ENCODE assay signal across 22 mouse cellular contexts in genomic region chr13:35806165-35806564, GRCm38 (mm10).
DNase-seq lines count a peak whose midpoint lies in the region; ATAC-seq lines count a peak whose summit lies in the region.
"Had no signal": no experiment of that assay in that cellular context is flagged by ENCODE, and none has a peak within 500 bp of the region (broad histone marks: within the 10 kb centered on the region; RNA-seq: fewer than 3 reads in every experiment).

No protein-coding gene starts in this region.

- no peak for DNase-seq in embryonic facial prominence, embryonic 14.5 days (ENCODE audit: low spot score)
- DNase-seq in limb, embryonic 10.5 days (ENCODE audit: low spot score) = no peak
- no peak for DNase-seq in urinary bladder, postnatal 14 days (ENCODE audit: low spot score)
- no peak for DNase-seq in retina, postnatal 1 day
- DNase-seq in yolk sac, embryonic 10.5 days (ENCODE audit: low spot score) = no peak
- DNase-seq: adrenal gland, adult 8-10 months; cerebellum, adult 9-10 months; gastrocnemius, adult 2 months; kidney, postnatal 25 days; liver, postnatal 0 days; thymus, adult 2 months had no signal

- H3K9ac ChIP-seq in midbrain, embryonic 15.5 days = no peak overlapping the region
- no peak overlapping the region for H3K9ac ChIP-seq in midbrain, embryonic 13.5 days (replicated peaks)
- no peak overlapping the region for H3K9ac ChIP-seq in embryonic facial prominence, embryonic 14.5 days (ENCODE audit: low read depth, low read length)
- H3K9ac ChIP-seq: liver, postnatal 0 days; neural tube, embryonic 15.5 days; stomach, embryonic 15.5 days had no signal

- WGBS in midbrain, embryonic 15.5 days = 71% methylated on average over 7 of the region's 7 CpGs
- WGBS in midbrain, embryonic 13.5 days = 84% methylated on average over 7 of the region's 7 CpGs
- 43% methylated on average over 7 of the region's 7 CpGs for WGBS in embryonic facial prominence, embryonic 14.5 days
- 75% methylated on average over 7 of the region's 7 CpGs for WGBS in limb, embryonic 10.5 days

- H3K27ac ChIP-seq in midbrain, embryonic 15.5 days = no peak overlapping the region
- H3K27ac ChIP-seq in midbrain, embryonic 13.5 days = no peak overlapping the region
- peak overlapping the region; percentile 79 for H3K27ac ChIP-seq in embryonic facial prominence, embryonic 14.5 days (replicated peaks; ENCODE audit: low read depth, low read length)
- H3K27ac ChIP-seq in limb, embryonic 10.5 days = peak overlapping the region; percentile 81
- H3K27ac ChIP-seq: gastrocnemius, adult 2 months; left cerebral cortex, adult 2 months; midbrain, embryonic 10.5 days; neural tube, embryonic 15.5 days; stomach, embryonic 15.5 days had no signal

- no peaks in the 10 kb centered on the region for H3K27me3 ChIP-seq in midbrain, embryonic 15.5 days (replicated peaks)
- no peaks in the 10 kb centered on the region for H3K27me3 ChIP-seq in midbrain, embryonic 13.5 days
- no peaks in the 10 kb centered on the region for H3K27me3 ChIP-seq in embryonic facial prominence, embryonic 14.5 days (replicated peaks; ENCODE audit: control insufficient read depth, insufficient read depth, low read length)
- H3K27me3 ChIP-seq in limb, embryonic 10.5 days (ENCODE audit: low read depth, poor library complexity, severe bottlenecking) = no peaks in the 10 kb centered on the region
- H3K27me3 ChIP-seq: neural tube, embryonic 15.5 days; stomach, embryonic 15.5 days had no signal

- no peaks in the 10 kb centered on the region for H3K9me3 ChIP-seq in midbrain, embryonic 15.5 days
- H3K9me3 ChIP-seq in midbrain, embryonic 13.5 days = no peaks in the 10 kb centered on the region; the same call in 1 of the 2 replicates
- no peaks in the 10 kb centered on the region for H3K9me3 ChIP-seq in embryonic facial prominence, embryonic 14.5 days (ENCODE audit: control insufficient read depth, low read length)
- H3K9me3 ChIP-seq in limb, embryonic 10.5 days (replicated peaks) = no peaks in the 10 kb centered on the region
- H3K9me3 ChIP-seq: midbrain, embryonic 10.5 days; neural tube, embryonic 15.5 days; stomach, embryonic 15.5 days had no signal

- H3K4me1 ChIP-seq in midbrain, embryonic 15.5 days = no peaks in the 10 kb centered on the region
- peaks cover 6% of the 10 kb centered on the region; the same call in 1 of the 2 replicates for H3K4me1 ChIP-seq in midbrain, embryonic 13.5 days (replicated peaks)
- 0 out of 2 replicates have a peak, but pooled peaks cover 11% of the 10 kb centered on the region for H3K4me1 ChIP-seq in embryonic facial prominence, embryonic 14.5 days (ENCODE audit: control insufficient read depth, insufficient read depth, low read length)
- peaks cover 38% of the 10 kb centered on the region for H3K4me1 ChIP-seq in limb, embryonic 10.5 days
- H3K4me1 ChIP-seq: stomach, embryonic 15.5 days had no signal

- no peaks in the 10 kb centered on the region for H3K36me3 ChIP-seq in midbrain, embryonic 15.5 days (replicated peaks)
- H3K36me3 ChIP-seq in midbrain, embryonic 13.5 days = no peaks in the 10 kb centered on the region
- no peaks in the 10 kb centered on the region for H3K36me3 ChIP-seq in embryonic facial prominence, embryonic 14.5 days (ENCODE audit: control insufficient read depth, insufficient read depth, low read length)
- H3K36me3 ChIP-seq in limb, embryonic 10.5 days = peaks cover 8% of the 10 kb centered on the region; the same call in 1 of the 2 replicates
- H3K36me3 ChIP-seq: neural tube, embryonic 15.5 days; stomach, embryonic 15.5 days had no signal

- H3K4me2 ChIP-seq in midbrain, embryonic 15.5 days = no peak overlapping the region
- no peak overlapping the region for H3K4me2 ChIP-seq in midbrain, embryonic 13.5 days (replicated peaks)
- 0 out of 2 replicates have a peak overlapping the region, but pooled peaks have one; percentile 11 for H3K4me2 ChIP-seq in embryonic facial prominence, embryonic 14.5 days (ENCODE audit: low read depth, low read length)
- H3K4me2 ChIP-seq: liver, embryonic 11.5 days; neural tube, embryonic 15.5 days; stomach, embryonic 15.5 days had no signal

- H3K4me3 ChIP-seq in midbrain, embryonic 15.5 days = no peak overlapping the region
- no peak overlapping the region for H3K4me3 ChIP-seq in midbrain, embryonic 13.5 days (replicated peaks)
- no peak overlapping the region for H3K4me3 ChIP-seq in embryonic facial prominence, embryonic 14.5 days (ENCODE audit: low read depth, low read length)
- H3K4me3 ChIP-seq in limb, embryonic 10.5 days = no peak overlapping the region
- H3K4me3 ChIP-seq: erythroblast, embryonic 14.5 days; gastrocnemius, adult 2 months; hindbrain, embryonic 10.5 days; left cerebral cortex, adult 2 months; midbrain, embryonic 10.5 days; neural tube, embryonic 15.5 days; stomach, embryonic 15.5 days had no signal

- peak; percentile 52; the same call in 1 of the 2 replicates for ATAC-seq in midbrain, embryonic 15.5 days (replicated peaks)
- no peak for ATAC-seq in midbrain, embryonic 13.5 days
- no peak for ATAC-seq in embryonic facial prominence, embryonic 14.5 days (ENCODE audit: low read depth)
- ATAC-seq: intestine, postnatal 0 days; liver, postnatal 0 days; lung, postnatal 0 days had no signal

Comparison
In these comparisons a context has a peak if more than half of its experiments do, and no peak if none do; other contexts are left out.
1. H3K27ac ChIP-seq: peak in embryonic facial prominence, embryonic 14.5 days (single experiment) and limb, embryonic 10.5 days (single experiment); none in midbrain, embryonic 15.5 days (single experiment) and midbrain, embryonic 13.5 days (single experiment).